Mouse (Mus musculus) megakaryocyte-erythroid progenitor cell, adult 5-6 weeks (primary cell): ENCODE results near the gene Cntnap1. TPM values are rescaled to one million over a fixed set of nuclear protein-coding genes. Genes with fewer than 3 reads are reported as not detected.
"Not testable (repeated sequence)": the region's sequence is repeated elsewhere in the genome, so short reads cannot be mapped to it uniquely, and the experiment has no call there.

ENCODE experiments used
- ATAC-seq: replicated peaks from 2 replicates; pipeline ENCODE4 v1.8.0; 2016; ENCODE audit warnings: mild to moderate bottlenecking, inconsistent platforms; ENCODE audit not compliant: severe bottlenecking, poor library complexity, low FRiP score, low TSS enrichment
- total RNA-seq, 2 experiments: library from RNA; stranded (forward) in 1 of 2; stranded (reverse) in 1 of 2; fragments of 200-1000, 215-1000 nt in 1 of 2; fragments of >200 nt in 1 of 2; fragmentation: Nextera tagmentation in 1 of 2; gene quantifications; 2 replicates each; pipeline ENCODE4 v1.2.3; 2014 to 2017

Gene Cntnap1
- total RNA-seq, 2 experiments from 2014 or later, result not detected

DNA sequence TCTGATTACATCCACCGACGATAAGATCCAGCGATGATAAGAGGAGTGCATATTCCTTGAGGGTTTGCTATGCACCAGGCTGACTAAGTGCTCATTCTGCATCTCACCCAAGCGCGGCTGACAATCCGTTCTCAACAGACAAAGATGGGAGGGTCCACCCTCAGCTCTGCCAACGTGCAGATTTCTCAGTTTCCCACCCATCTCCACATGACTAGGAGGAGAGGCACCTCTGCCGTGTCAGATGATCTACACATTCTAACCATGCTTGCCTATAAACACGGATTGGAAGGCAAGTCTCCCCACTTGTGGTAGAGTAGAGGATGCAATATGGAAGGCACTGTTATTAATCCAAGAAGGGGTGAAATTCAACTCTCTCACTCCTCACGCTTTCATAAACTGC, 21.6 kb upstream of the Cntnap1 start:
- no peak for ATAC-seq

DNA sequence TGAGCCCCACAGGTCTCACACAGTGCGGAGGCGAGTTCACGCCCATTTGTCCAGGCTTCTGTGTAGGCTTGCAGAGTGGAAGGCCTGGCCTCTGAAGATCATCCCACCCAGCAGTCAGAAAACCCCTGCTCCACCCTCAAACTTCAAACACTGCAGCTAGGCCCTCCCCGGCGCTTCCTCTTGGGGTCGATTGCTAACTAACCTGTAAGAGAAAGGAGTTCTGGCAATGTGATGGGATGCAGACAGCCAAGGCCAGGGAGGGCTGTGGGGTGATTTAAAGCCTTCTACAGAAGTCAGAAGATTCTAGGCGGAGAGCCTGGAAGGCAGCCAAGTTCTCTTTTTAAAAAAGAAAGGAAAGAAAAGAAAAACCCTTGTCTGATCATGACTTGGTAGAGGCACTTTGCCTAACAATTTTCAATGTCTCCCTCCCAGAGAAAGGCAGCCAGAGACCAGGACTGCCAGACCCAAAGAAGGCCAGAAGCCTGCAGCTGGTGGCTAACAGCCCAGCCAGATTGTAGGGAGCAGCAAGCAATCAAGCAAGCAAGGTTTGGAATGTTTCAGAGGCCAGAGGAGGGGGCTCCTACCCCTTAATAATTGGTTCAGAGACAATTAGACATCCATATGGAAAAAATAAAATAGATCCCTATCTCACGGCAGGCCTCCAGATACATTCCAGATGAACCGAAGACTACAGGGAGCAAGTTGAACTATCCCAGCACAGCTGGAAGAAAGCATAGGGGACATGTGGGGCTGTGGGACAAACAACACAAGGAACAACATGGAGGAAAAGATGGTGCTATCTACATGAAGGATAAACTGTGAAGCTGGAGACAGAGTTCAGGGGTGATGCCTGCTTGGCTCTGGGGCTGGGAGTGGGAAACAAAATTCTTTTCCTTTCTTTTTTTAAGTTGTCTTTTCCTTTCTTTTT, 20.9 kb upstream of the Cntnap1 start:
- ATAC-seq, result 0 out of 2 replicates have a peak, but pooled peaks have one; percentile 10

DNA sequence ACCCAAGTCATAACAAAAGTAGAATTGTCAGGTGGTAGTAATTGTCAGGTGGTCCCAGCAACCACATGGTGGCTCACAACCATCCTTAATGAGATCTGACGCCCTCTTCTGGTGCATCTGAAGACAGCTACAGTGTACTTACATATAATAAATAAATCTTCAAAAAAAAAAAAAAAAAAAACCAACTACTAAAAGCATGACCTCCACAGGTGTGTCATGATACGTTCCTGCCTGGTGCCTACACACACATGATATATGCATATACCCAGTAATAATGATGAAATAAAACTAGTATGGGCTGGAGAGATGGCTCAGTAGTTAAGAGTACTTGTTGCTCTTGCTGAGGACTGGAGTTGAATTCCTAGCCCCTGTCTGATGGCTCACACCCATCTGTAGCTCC, 19.3 kb upstream of the Cntnap1 start:
- ATAC-seq, result no peak

DNA sequence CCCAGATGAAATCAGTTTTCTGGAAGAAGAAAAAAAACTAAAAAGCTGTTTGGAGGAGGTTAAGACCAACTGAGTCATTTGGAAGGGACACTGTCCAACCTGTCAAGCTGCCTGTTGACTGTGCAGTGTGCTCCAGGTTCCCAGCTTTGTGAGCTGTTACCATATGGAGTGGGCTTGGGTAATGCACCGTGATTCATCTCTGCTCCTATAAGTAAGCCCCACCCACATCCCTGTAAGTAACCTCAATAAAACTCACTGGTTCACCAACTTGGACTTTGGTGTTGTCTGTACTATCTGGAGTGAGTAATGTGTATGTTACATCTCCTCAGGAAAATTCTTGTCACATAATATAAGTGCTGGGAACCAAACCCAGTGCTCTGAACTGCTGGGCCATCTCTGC, 17.5 kb upstream of the Cntnap1 start:
- no peak for ATAC-seq

DNA sequence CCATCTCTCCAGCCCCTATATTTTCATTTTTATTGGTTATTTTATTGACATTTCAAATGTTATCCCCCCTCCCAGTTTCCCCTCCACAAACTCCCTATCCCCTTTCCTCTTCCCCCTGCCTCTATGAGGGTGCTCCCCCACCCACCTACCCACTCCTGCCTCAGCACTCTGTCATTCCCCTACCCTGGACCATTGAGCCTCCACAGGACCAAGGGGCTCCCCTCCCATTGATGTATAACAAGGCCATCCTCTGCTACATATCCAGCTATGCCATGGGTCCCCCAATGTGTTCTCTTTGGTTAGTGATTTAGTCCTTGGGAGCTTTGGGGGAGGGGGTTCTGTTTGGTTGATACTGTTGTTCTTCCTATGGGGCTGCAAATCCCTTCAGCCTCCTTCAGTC, 15.7 kb upstream of the Cntnap1 start:
- no peak for ATAC-seq

DNA sequence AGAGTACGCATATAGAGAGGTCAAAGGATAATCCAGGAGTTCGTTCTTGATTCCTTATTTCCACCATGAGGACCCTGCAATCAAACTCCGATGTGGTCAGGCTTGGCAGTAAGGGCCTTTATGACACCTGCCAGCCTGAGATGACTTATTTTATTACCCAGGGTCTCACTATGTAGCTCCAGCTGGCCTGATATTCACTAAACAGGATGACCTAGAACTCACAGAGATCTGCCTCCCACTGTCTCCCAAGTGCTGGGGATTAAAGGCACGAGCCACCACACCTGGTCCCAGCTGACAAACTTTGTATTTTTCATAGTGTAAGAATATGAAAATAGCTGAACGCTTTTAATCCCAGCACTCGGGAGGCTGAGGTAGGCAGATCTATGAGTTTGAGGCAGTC, 15.2 kb upstream of the Cntnap1 start:
- no peak for ATAC-seq

DNA sequence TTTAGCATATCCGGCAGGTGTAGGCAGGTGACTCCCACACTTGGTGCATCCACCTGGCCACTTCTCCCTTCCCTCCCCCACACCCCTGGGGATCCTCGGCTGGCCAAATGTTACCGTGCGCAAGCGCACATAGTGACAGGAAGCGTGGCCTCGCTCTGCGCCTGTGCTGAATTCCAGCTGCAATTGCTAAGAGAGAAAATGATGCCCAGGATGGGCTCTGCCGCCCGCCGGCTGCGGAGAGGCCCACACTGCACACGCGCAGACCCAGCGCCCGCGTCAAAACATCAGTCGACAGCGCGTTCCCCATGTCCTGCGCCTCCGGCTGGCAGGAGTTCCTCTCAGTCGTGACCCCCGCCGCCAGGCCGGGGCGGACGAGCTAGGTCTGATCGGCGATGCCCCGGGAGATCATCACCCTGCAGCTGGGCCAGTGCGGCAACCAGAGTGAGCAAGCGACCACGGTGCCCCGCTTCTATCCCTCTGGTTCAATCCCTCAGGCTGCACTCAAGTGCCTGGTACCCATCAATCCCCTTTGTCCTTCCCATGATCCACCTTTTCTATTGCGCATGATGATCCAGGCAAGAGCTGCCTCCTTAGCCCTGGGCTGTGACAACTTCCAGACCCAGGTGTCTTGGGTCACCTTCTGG, 14.5 kb upstream of the Cntnap1 start, which contains the start of gene Tubg2:
Gene Tubg2 (plus strand): TSS at position 180 of the 644 bp plus-strand sequence.
- no peak for ATAC-seq

DNA sequence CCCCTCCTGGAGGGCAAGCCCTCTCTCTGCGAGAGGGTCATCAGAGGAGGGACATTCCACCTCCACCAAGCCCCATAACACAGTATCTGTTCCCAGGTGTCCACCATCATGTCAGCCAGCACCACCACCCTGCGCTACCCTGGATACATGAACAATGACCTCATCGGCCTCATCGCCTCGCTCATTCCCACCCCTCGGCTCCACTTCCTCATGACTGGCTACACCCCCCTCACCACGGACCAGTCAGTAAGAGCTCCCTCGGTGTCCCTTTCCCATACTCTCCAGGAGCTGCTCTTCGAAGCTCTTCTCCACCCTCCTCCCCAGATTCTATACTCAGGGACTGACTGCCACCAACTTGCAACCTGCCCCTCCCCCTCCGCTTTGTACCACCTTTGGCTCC, 10.2 kb upstream of the Cntnap1 start:
- not testable (repeated sequence) for ATAC-seq

DNA sequence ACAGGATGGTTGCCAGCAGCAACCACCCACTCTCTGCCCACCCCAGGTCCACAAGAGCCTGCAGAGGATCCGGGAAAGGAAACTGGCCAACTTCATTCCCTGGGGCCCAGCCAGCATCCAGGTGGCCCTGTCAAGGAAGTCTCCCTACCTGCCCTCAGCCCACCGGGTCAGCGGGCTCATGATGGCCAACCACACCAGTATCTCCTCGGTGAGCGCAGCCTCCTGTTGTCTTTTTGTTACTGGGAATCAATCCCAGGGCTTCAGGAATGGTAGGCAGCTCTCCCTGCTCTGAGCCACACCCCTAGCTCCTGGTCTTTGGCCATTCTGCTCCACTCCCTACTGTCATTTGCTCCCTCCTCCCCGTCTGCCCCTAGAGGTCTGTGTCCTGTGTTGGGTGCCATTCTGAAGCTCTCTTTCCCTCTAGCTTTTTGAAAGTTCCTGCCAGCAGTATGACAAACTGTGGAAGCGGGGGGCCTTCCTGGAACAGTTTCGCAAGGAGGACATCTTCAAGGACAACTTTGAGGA, 9.3 kb upstream of the Cntnap1 start:
- ATAC-seq, result not testable (repeated sequence)

DNA sequence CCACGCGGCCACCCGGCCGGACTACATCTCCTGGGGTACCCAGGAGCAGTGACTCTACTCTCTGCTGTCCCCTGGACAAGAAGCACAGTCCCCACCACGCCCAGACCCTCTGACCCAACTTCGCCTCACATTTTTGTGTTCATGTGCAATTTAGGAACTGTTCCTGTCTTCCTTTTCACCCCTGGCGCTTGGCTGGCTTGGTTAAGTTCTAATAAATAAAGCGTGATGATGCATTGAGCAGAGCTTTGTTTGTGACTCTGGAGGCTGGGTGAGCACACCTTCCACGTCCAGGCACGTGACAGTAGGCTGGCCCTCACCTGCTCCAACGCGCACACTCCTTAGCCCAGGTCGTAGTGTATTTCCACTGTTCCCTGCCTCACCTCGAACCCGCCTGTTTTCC, 8.8 kb upstream of the Cntnap1 start:
- ATAC-seq, result no peak

DNA sequence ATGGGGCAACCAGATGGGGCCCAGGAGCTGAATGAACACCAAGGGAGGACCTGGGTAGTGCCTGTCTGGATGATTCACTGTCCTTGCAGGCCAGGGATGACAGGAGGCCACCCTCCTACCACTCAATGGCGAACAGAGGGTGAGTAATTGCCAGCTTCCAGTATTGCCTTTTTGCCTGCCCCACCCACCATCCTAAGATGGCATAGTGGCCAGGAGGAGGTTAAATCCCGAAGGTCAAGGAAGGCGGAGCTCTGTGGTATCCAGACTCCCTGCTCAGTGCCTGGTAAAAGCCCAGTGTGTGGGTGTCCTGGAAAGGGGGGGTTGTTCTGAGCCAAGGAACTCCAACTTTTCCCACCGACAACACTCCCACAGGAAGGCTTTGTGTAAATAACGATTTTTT, 8.0 kb upstream of the Cntnap1 start:
- ATAC-seq, result no peak

DNA sequence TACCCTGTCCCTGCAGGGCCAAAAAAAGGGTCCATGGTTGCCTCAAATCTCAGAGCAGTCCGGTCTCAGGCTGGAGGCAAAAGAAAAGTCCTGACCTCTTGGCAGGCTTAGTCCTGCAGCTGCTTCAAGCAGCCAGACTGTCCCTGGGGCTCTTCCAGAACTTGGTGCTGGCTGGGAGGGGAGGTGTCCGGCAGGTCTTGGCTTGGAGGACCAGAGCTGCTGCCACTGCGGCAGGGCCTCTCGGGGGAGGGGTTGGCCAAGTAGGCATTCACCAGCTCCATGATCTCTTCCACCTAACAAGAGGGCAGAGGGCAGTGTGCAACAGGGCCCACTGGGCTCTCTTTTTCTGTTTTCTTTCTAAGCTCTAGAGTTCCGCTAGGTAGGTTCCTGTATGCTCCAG, 7.6 kb upstream of the Cntnap1 start:
- ATAC-seq, result no peak

DNA sequence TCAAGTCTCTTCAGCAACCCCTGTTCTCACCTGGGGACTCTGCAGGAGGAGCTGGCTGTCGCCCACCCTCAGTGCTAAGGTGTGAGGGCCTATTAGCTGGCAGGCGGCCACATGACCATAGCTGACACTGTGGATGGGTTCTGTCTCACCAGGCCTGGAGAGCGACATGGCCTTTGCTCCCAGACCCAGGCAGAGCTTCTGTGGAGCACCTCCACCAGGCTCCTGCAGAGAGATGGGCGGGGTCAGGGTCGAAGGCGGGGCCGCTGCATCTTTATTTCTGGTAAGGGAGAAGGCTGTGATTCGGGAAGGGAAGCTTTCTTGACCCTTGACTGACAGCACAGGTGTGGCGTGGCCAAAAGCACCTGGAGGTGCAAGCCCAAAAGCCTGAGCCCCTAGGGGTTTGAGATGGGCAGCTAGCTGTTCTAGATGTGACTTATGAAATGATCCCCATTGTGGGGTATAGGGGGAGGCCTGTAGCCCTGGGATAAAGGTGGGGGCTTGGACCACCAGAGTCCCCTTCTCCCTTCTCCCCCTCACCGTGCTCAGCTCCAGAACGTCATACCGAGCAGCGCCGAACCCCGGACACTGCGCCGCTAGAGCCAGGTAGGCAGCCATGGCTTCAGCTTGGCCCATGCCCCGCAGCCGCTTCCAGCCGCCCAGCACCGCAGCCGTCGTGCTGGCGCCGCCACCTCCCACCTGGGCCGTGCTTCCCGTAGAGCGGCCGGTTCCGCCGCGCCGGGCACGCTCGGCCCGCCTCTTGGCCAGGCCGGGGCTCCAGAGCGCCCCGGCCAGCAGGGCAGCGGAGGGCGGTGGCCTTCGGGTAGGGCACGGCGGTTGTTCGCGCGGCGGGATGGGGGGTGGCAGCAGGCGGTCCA, 6.6 kb upstream of the Cntnap1 start:
- ATAC-seq, result no peak

DNA sequence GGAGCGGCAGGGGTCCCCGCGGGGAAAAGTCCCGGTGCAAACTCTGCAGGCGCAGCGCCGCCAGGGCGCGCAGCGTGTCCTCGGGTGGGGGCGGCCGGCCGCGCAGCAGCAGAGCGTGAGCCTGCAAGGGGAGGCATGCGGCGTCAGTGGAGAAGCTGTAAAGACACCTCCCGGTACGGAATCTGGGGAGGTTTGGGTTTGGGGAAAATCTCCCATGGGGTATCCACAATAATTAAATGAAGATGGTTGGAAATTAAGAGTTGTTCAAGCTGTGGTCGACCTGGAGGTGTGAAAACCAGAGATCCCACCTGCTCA, 6.0 kb upstream of the Cntnap1 start:
- ATAC-seq, result no peak

DNA sequence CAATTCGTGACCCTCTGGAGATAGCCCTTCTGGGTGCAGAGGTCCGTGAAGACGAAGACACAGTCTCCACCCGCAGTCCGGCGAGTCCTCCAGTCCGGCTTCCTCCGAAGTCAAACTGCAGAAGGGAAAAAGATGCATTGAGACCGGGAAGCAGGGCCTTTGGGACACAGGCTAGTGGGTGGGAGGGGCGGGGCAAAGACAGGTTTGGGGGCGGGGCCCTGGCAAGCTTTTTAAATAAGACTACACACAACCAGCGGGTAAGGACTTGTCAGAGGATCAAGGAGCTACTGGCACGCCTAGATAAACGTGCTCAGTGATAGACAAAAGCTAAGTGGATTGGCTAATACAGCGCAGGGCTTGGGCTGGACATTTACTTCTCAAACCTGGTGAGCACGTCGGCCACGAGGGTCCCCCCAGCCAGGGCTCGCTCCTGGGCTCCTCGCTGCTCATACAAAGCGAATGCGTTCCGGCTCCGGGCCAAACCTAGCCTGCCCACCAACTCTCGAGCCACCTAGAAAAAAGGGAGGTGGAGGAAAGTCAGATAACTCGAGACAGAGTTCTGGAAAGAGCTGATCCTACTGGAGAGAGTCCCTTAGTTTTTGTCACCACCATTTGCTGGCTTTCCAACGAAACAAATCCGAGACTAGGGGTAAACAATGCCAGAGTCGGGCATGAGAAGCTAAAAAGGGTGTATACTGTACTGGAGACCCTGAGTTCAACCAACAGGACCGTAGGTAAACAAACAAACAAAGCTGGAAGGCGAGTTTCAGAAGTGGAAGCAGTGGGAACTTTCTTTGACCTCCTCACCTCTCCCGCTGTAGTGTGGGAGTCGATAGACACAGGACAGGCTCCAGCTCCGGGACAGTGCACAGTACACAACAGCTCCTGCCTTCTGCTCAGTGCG, 5.4 kb upstream of the Cntnap1 start:
- peak; percentile 41; the same call in 1 of the 2 replicates for ATAC-seq

DNA sequence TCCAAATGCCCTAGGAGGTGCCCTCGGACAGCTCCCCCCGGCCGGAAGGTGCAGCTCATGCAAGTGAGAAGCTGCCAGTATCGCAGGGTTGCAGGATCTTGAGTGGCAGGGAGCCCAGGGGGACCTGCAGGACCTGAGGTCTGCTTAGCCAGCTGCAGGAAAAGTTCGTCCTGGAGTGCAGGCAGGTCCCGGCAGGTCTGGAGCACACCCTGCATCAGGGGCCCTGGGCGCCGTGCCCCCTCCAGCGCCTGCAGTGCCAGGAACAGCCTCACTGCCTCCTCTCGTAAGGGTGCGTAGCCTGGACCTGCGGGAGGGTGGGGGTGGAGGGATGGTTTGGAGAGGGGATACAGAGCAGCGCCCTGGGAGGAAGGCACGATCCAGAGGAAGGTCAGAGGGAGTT, 4.0 kb upstream of the Cntnap1 start:
- ATAC-seq, result no peak

DNA sequence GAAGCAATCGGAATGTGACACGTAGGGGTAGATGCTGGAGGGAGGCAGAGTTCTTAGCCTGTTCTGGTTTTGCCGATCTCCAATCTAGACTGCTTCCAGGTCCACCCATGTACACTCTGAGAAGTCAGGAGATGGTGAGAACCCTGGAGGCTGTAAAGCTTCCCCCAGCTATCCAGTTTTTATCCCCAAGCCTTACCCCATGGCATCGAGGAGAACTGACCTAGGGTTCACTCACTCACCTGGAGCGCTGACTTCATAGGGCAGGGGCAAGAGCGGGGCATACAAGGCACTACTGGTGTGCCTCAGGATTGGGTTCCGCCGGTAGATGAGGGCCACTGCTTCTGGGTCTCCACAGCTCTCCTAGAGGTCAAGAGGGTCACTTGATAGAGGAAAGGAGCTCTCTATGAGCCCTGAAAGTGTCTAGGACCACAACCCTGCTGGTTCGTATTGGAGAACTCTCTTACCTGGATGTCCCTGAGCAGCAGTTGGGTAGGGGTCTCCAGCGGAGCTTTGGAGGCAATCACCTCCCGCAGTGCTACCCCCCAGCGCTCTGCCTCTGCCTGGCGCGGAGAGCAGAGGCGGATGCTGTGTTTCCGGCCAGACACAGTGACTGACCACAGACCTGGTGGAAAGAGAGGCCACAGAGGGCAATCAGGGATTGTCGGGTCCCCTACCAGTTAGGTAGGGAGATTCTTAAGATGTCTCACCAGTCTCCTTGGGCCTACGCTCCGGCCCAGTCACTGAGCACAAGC, 2.9 kb upstream of the Cntnap1 start:
- ATAC-seq, result no peak

DNA sequence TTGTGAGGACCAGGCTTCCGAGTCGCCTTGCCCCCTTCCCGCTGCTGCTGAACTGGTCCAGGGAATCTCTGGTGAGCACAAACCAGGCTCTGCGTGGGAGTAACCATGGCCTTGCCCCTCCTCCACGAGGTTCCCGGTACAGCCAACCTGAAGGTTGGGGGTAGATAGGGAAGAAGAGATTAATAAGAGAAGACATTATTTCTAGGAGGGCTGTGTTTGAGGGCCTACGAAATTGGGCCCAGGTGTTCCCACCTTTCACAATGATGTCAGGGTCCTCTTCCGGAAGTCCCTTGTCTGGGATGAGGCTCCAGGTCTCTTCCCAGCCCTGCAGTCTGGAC, 2.4 kb upstream of the Cntnap1 start:
- no peak for ATAC-seq
